Mouse (Mus musculus): Measurements from ENCODE around the gene Terb2. TPM values are rescaled to one million over a fixed set of nuclear protein-coding genes. Genes with fewer than 3 reads are reported as not detected.

Gene Terb2
- total and polyA plus RNA-seq, 3 experiments: not detected

GRCm38 (mm10) chr2:122156051-122156700 is 29.9 kb upstream of the Terb2 start:
- Histone ChIP-seq H3K9me3 (replicated peaks; ENCODE audit: insufficient read depth, low read length) (no peaks in the 10 kb centered on the region), H3K79me2 (ENCODE audit: control insufficient read depth, insufficient read depth, low read length, poor library complexity) (peaks cover under 1% of the 10 kb centered on the region), H3K9ac (ENCODE audit: control insufficient read depth, low read depth, low read length, poor library complexity, severe bottlenecking) (no peak overlapping the region), H3K27me3 (ENCODE audit: control insufficient read depth in 1 of 2, insufficient read depth in 2 of 2, low read length in 2 of 2) (no peaks in the 10 kb centered on the region), H3K4me3 (ENCODE audit: control insufficient read depth in 1 of 2, insufficient read depth in 1 of 2, low read depth in 2 of 2, low read length in 2 of 2) (no peak overlapping the region), H3K27ac (ENCODE audit: control insufficient read depth, low read depth, low read length) (no peak overlapping the region), H3K4me1 (ENCODE audit: control insufficient read depth in 1 of 2, insufficient read depth in 2 of 2, low read length in 2 of 2) (peaks cover 8 to 11% of the 10 kb centered on the region in 2 experiments), H3K36me3 (ENCODE audit: control insufficient read depth in 1 of 2, insufficient read depth in 2 of 2, low read length in 2 of 2) (peaks cover 3 to 15% of the 10 kb centered on the region in 2 experiments; a peak in 3 of 4 replicates)
- no peak for DNase-seq (ENCODE audit: low read depth, low spot score)
- TF ChIP-seq ETS1 (IDR thresholded peaks at IDR 0.05; ENCODE audit: low read depth, low read length) (no peak), GATA1 (IDR thresholded peaks at IDR 0.05; ENCODE audit: low read depth, low read length) (no peak), ZKSCAN1 (IDR thresholded peaks at IDR 0.05; ENCODE audit: low read depth, low read length) (no peak), NELFE (IDR thresholded peaks at IDR 0.05; ENCODE audit: low read depth, low read length) (no peak), RAD21 (IDR thresholded peaks at IDR 0.05; ENCODE audit: low read depth, low read length) (no peak), MYC (IDR thresholded peaks at IDR 0.05; ENCODE audit: low read depth, low read length) (no peak), POLR2AphosphoS2 (IDR thresholded peaks at IDR 0.05; ENCODE audit: low read length) (no peak), POLR2AphosphoS5 (IDR thresholded peaks at IDR 0.05; ENCODE audit: borderline replicate concordance, low read depth, low read length) (no peak), KAT2A (conservative IDR thresholded peaks at IDR 0.05; ENCODE audit: low read depth, low read length) (no peak), CHD2 (IDR thresholded peaks at IDR 0.05; ENCODE audit: low read length) (no peak), TAL1 (IDR thresholded peaks at IDR 0.05; ENCODE audit: low read length) (no peak), E2F4 (IDR thresholded peaks at IDR 0.05; ENCODE audit: borderline replicate concordance, low read depth, low read length) (no peak), USF2 (IDR thresholded peaks at IDR 0.05; ENCODE audit: borderline replicate concordance in 1 of 2, insufficient read depth in 1 of 2, low read depth in 1 of 2, low read length in 2 of 2) (no peak), BHLHE40 (IDR thresholded peaks at IDR 0.05; ENCODE audit: borderline replicate concordance, low read depth, low read length) (no peak), TBP (IDR thresholded peaks at IDR 0.05; ENCODE audit: low read depth, low read length) (no peak)

GRCm38 (mm10) chr2:122157561-122157960 is 28.5 kb upstream of the Terb2 start:
- no peaks in the 10 kb centered on the region for H3K9me3 ChIP-seq (replicated peaks; ENCODE audit: insufficient read depth, low read length)
- peaks cover 3 to 10% of the 10 kb centered on the region in 2 experiments; a peak in 3 of 4 replicates for H3K36me3 ChIP-seq (ENCODE audit: control insufficient read depth in 1 of 2, insufficient read depth in 2 of 2, low read length in 2 of 2)
- H3K4me3 ChIP-seq (ENCODE audit: control insufficient read depth in 1 of 2, insufficient read depth in 1 of 2, low read depth in 2 of 2, low read length in 2 of 2): no peak overlapping the region
- H3K27me3 ChIP-seq (ENCODE audit: control insufficient read depth in 1 of 2, insufficient read depth in 2 of 2, low read length in 2 of 2): no peaks in the 10 kb centered on the region
- TF ChIP-seq MYC (IDR thresholded peaks at IDR 0.05; ENCODE audit: low read depth, low read length) (no peak), TBP (IDR thresholded peaks at IDR 0.05; ENCODE audit: low read depth, low read length) (no peak), POLR2A (IDR thresholded peaks at IDR 0.05; ENCODE audit: control insufficient read depth in 1 of 2, insufficient read depth in 1 of 2, low read depth in 1 of 2, low read length in 2 of 2, poor library complexity in 1 of 2) (no peak), JUND (IDR thresholded peaks at IDR 0.05; ENCODE audit: low read depth, low read length) (no peak), RAD21 (IDR thresholded peaks at IDR 0.05; ENCODE audit: low read depth, low read length) (no peak), ZKSCAN1 (IDR thresholded peaks at IDR 0.05; ENCODE audit: low read depth, low read length) (no peak), SIN3A (IDR thresholded peaks at IDR 0.05; ENCODE audit: low read length) (no peak), TCF12 (IDR thresholded peaks at IDR 0.05; ENCODE audit: low read depth, low read length) (no peak), SMC3 (IDR thresholded peaks at IDR 0.05; ENCODE audit: low read depth, low read length) (no peak), UBTF (IDR thresholded peaks at IDR 0.05; ENCODE audit: borderline replicate concordance, insufficient read depth, low read depth, low read length) (no peak), KAT2A (conservative IDR thresholded peaks at IDR 0.05; ENCODE audit: low read depth, low read length) (no peak), MAX (IDR thresholded peaks at IDR 0.05; ENCODE audit: low read length) (no peak), ZNF384 (IDR thresholded peaks at IDR 0.05; ENCODE audit: low read depth, low read length) (no peak), MAFK (IDR thresholded peaks at IDR 0.05; ENCODE audit: borderline replicate concordance, low read depth, low read length) (no peak)
- no peak for DNase-seq (ENCODE audit: low read depth, low spot score)
- no peak overlapping the region for H3K9ac ChIP-seq (ENCODE audit: control insufficient read depth, low read depth, low read length, poor library complexity, severe bottlenecking)
- H3K79me2 ChIP-seq (ENCODE audit: control insufficient read depth, insufficient read depth, low read length, poor library complexity): no peaks in the 10 kb centered on the region
- peaks cover 2 to 8% of the 10 kb centered on the region in 2 experiments; a peak in 3 of 4 replicates for H3K4me1 ChIP-seq (ENCODE audit: control insufficient read depth in 1 of 2, insufficient read depth in 2 of 2, low read length in 2 of 2)
- H3K27ac ChIP-seq (ENCODE audit: control insufficient read depth, low read depth, low read length): no peak overlapping the region

Data from MEL (cell line).